Comparison of ENCODE assay signal across 22 mouse cellular contexts in the genomic region with DNA sequence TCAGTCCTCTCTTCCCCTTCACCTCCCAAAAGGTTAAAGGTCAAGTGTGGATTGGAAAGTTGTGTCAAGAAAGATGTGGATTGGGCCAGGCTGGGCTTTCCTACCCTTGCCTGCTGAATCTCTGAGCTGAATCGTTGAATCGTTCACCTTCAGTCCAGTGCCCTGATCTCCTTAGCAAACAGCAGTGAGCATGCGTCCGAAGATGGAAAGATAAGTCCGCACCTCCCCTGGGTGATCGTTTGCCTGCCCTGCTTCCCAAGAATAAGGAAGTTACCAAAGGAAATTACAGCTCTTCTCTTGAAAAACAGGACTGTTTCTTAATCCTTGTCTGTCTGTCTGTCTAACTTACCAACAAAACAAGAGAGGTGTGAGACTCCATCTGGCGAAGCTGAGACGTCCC.
"Had no signal": no experiment of that assay in that cellular context is flagged by ENCODE, and none has a peak within 500 bp of the region (broad histone marks: within the 10 kb centered on the region; RNA-seq: fewer than 3 reads in every experiment).

No protein-coding gene starts in this region.

- H3K27ac ChIP-seq: kidney, postnatal 0 days; layer of hippocampus, adult 2 months; limb, embryonic 13.5 days; liver, embryonic 12.5 days; liver, embryonic 15.5 days; lung, embryonic 15.5 days; macrophage; midbrain, embryonic 12.5 days; neural tube, embryonic 13.5 days had no signal

- H3K9ac ChIP-seq: limb, embryonic 13.5 days; liver, embryonic 12.5 days; liver, embryonic 15.5 days; lung, embryonic 15.5 days; midbrain, embryonic 12.5 days; neural tube, embryonic 13.5 days had no signal

- ATAC-seq: intestine, embryonic 16.5 days; liver, embryonic 12.5 days; midbrain, embryonic 16.5 days had no signal

- H3K4me1 ChIP-seq: liver, embryonic 12.5 days; liver, embryonic 15.5 days had no signal

- H3K36me3 ChIP-seq: limb, embryonic 10.5 days; limb, embryonic 13.5 days; liver, embryonic 12.5 days; liver, embryonic 15.5 days; lung, embryonic 15.5 days; midbrain, embryonic 12.5 days; neural tube, embryonic 13.5 days had no signal

- H3K4me3 ChIP-seq: layer of hippocampus, adult 2 months; limb, embryonic 10.5 days; limb, embryonic 13.5 days; liver, embryonic 12.5 days; liver, embryonic 15.5 days; lung, embryonic 15.5 days; midbrain, embryonic 12.5 days; myocyte; neural tube, embryonic 13.5 days had no signal

- DNase-seq: kidney, adult 18-20 months; kidney, adult 9 months; kidney, postnatal 25 days; layer of hippocampus, adult 9-11 months; liver; lung, postnatal 10 days; retina, postnatal 1 day; thymus, adult 2 months; thymus, postnatal 25 days had no signal

- H3K4me2 ChIP-seq: limb, embryonic 13.5 days; liver, embryonic 12.5 days; liver, embryonic 15.5 days; lung, embryonic 15.5 days; midbrain, embryonic 12.5 days; neural tube, embryonic 13.5 days had no signal

- H3K9me3 ChIP-seq: limb, embryonic 10.5 days; limb, embryonic 13.5 days; liver, embryonic 12.5 days; liver, embryonic 15.5 days; lung, embryonic 15.5 days; midbrain, embryonic 12.5 days; neural tube, embryonic 13.5 days had no signal
